Mouse (Mus musculus) left cerebral cortex, postnatal 36 days (tissue): ENCODE data around the gene Nckap5. TPM values are rescaled to one million over a fixed set of nuclear protein-coding genes. Genes with fewer than 3 reads are reported as not detected.

Source experiments
- DNase-seq, 2 experiments: peaks; one replicate each; pipeline ENCODE4 v3.0.0; 2021 to 2022; ENCODE audit warnings: low spot score in 2 of 2, mixed read lengths in 1 of 2
- intact Hi-C: fragments of 180-260 bp; cut with DNase I; formaldehyde crosslinking; loops from one replicate; pipeline ENCODE4 v1.15.1; 2025
- total RNA-seq, 2 experiments: library from RNA; stranded (reverse); gene quantifications; 2 replicates each; pipeline ENCODE4 v1.2.3; 2021

Gene Nckap5
- total RNA-seq, 2 experiments from 2014 or later = 4.3 to 8.5 TPM

DNA sequence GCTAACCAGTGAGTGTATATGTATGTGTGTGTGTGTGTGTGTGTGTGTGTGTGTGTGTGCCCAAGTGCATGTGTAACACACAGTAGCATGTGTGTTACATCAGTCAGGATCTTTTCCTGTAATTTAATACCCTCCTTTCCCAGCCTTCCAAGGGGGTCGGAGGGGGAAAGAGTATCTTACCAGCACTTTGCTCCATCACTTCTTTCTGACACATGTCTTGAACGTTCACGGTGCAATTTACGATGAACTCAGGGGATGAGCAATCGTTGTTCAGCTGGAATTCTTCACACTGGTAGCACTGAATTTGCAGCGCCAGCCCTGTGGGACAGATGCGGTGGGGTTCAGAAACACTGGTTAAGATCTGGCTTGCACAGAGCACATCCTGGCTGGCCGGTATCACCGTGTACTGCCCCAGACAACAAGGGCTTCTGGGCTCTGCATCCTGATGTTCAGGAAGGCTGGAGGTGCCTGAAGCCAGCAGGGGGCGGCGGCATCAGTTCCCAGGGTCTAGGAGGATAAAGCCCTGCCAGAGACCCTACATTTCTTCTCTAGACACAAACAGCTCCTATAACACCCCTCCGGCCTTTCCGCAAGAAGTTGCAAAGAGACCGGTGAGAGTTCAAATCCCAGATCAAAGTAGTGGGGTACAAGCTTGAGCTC, 920.3 kb downstream of the Nckap5 start:
- intact Hi-C loops = loop anchor here (5.0 to 10.0 kb wide), 3 partner anchors 306 to 1024 kb away; no protein-coding TSS in a partner anchor
- DNase-seq = peak; percentile 9 to 21

DNA sequence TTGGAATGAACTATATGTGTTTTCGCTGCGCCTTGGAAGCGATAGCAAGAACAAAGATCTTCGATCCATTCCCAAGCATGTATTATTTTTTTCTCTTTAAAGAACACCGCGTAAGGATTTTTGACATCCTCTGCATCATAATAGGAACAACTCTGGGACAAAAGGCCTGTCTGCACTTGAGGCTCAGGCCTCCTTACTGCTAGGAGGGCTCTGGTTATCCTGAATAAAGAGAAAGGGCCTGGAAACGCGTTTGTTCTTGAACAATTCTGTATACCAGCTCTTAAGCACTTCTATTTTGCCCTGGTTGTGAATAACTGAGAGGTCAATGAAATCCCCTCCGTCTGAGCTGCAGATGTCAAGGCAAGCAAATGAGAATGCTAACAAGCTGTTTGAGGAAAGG, 937.4 kb downstream of the Nckap5 start:
- DNase-seq = no peak
- intact Hi-C loops = no loop called here

DNA sequence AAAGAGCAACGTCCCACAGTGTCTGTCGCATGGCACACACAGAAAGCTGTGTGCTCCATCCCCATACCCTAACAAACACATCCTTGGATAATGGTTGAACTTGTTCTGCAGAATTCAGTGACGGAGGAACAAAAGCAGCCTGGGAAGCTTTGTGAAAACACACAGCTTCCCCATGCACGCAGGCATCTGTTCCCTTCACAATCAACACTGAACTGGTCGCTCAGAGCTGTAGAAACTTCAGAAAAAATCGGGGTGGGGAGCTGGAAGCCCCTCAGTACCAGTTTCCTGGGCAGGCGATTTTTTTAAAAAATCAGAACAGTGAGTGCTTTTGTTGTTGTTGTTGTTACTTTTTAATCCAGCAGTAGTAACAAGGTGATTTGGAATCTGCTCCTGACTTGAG, 960.5 kb downstream of the Nckap5 start:
- intact Hi-C loops = no loop called here
- no peak for DNase-seq
